Mouse (Mus musculus) small intestine, adult 2 months (tissue): ENCODE measurements at regions not wholly inside any gene's neighbourhood (a gene's known extent, or its start where the extent isn't known, plus 50 kb on each side); places are given as distances from the start of the nearest gene placed in this dataset.

Source experiments
- CTCF ChIP-seq: fragments of 200-500 bp; IDR thresholded peaks from 2 replicates; pipeline ENCODE4 v1.5.1; 2012; ENCODE audit warnings: low read depth, mild to moderate bottlenecking, control low read depth, inconsistent platforms, low read length, moderate library complexity, mixed read lengths; ENCODE audit not compliant: insufficient replicate concordance, insufficient read length; ENCODE audit errors: extremely low read depth
- POLR2A ChIP-seq: fragments of 200-500 bp; IDR thresholded peaks from 2 replicates; pipeline ENCODE4 v1.6.1; 2012; ENCODE audit warnings: low read depth, mild to moderate bottlenecking, control low read depth, inconsistent platforms, low read length, moderate library complexity

DNA sequence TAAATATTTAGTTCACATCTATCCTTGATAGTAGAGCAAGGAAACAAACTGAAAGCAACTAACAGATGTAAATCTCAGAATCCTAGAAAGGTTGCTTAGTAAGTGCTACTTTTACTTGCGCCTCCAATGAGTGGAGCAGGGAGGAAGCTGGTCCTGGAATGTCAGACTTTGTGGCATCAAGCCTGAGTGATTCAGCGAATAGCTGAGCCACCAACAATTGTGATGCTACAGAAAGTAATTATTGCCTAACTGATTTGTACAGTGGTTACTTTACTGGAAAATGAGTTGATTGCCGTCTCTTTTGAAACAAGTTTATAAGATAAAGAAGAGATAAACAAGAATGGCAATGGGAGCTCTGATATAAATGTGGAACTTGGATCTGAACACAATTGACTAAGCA, 173.9 kb upstream of the Clnk start:
- TF ChIP-seq CTCF (no peak), POLR2A (no peak)
